9 mouse cellular contexts compared by ENCODE assay signal in genomic region chr19:46530449-46530990, GRCm38 (mm10). TPM values are rescaled to one million over a fixed set of nuclear protein-coding genes. Genes with fewer than 3 reads are reported as not detected.
DNase-seq lines count a peak whose midpoint lies in the region; ATAC-seq and TF ChIP-seq lines count a peak whose summit lies in the region.
"Had no signal": no experiment of that assay in that cellular context is flagged by ENCODE, and none has a peak within 500 bp of the region (broad histone marks: within the 10 kb centered on the region; RNA-seq: fewer than 3 reads in every experiment).

No protein-coding gene starts in this region.

- peak overlapping the region; percentile 61 for H3K9ac ChIP-seq in heart, embryonic 12.5 days
- H3K9ac ChIP-seq in hindbrain, embryonic 13.5 days: peak overlapping the region; percentile 71
- peak overlapping the region; percentile 45; the same call in 1 of the 2 replicates for H3K9ac ChIP-seq in midbrain, embryonic 12.5 days (replicated peaks)

- H3K4me1 ChIP-seq in heart, embryonic 12.5 days (replicated peaks): peaks cover 86% of the 10 kb centered on the region
- peaks cover 6% of the 10 kb centered on the region for H3K4me1 ChIP-seq in cortical plate, adult 2 months (ENCODE audit: control insufficient read depth, insufficient read depth, low read length)
- peaks cover 95% of the 10 kb centered on the region for H3K4me1 ChIP-seq in hindbrain, embryonic 13.5 days (replicated peaks)
- peaks cover 87% of the 10 kb centered on the region for H3K4me1 ChIP-seq in midbrain, embryonic 12.5 days

- no peak for ATAC-seq in heart, embryonic 12.5 days (ENCODE audit: insufficient number of reproducible peaks, low FRiP score)
- no peak for ATAC-seq in hindbrain, embryonic 13.5 days (ENCODE audit: low FRiP score)
- no peak for ATAC-seq in midbrain, embryonic 12.5 days (ENCODE audit: low FRiP score, low read depth)
- no peak for ATAC-seq in inflammation-experienced regulatory T-cells, adult 6 months

- H3K27ac ChIP-seq in heart, embryonic 12.5 days (ENCODE audit: poor library complexity, severe bottlenecking): peak overlapping the region; percentile 95
- peak overlapping the region; percentile 21; the same call in 1 of the 2 replicates for H3K27ac ChIP-seq in cortical plate, adult 2 months (ENCODE audit: insufficient read depth, low read length)
- peak overlapping the region; percentile 93 for H3K27ac ChIP-seq in hindbrain, embryonic 13.5 days
- peak overlapping the region; percentile 91 for H3K27ac ChIP-seq in midbrain, embryonic 12.5 days (replicated peaks)

- no peak overlapping the region for H3K4me3 ChIP-seq in heart, embryonic 12.5 days
- no peak overlapping the region for H3K4me3 ChIP-seq in cortical plate, adult 2 months (ENCODE audit: insufficient read depth, low read length)
- no peak overlapping the region for H3K4me3 ChIP-seq in hindbrain, embryonic 13.5 days
- no peak overlapping the region for H3K4me3 ChIP-seq in midbrain, embryonic 12.5 days

- intact Hi-C loops in heart, postnatal 25 days (cut with DNase I): loop anchor here (10.0 kb wide), 1 partner anchor 136 kb away; the partner anchor contains the start of genes Actr1a and Sufu

- 0 out of 2 replicates have a peak, but pooled peaks cover 4% of the 10 kb centered on the region for H3K36me3 ChIP-seq in heart, embryonic 12.5 days
- no peaks in the 10 kb centered on the region; the same call in 1 of the 2 replicates for H3K36me3 ChIP-seq in hindbrain, embryonic 13.5 days
- no peaks in the 10 kb centered on the region for H3K36me3 ChIP-seq in midbrain, embryonic 12.5 days
- H3K36me3 ChIP-seq: G1E had no signal

- DNase-seq in heart, postnatal 25 days (ENCODE audit: low spot score): no peak
- no peak for DNase-seq in right cerebral cortex, postnatal 4 days
- no peak for DNase-seq in frontal cortex, adult 2 months (ENCODE audit: extremely low spot score in 1 of 2, low spot score in 1 of 2)

- 13% methylated on average over 8 of the region's 8 CpGs for WGBS in heart, embryonic 12.5 days
- 7% methylated on average over 8 of the region's 8 CpGs for WGBS in hindbrain, embryonic 13.5 days
- 3% methylated on average over 8 of the region's 8 CpGs for WGBS in midbrain, embryonic 12.5 days

- no peak for TF ChIP-seq CTCF in cortical plate, adult 2 months (IDR thresholded peaks at IDR 0.05; ENCODE audit: extremely low read depth, insufficient read depth, low read length)

- H3K9me3 ChIP-seq in heart, embryonic 12.5 days (replicated peaks): no peaks in the 10 kb centered on the region
- no peaks in the 10 kb centered on the region for H3K9me3 ChIP-seq in hindbrain, embryonic 13.5 days
- no peaks in the 10 kb centered on the region for H3K9me3 ChIP-seq in midbrain, embryonic 12.5 days
- H3K9me3 ChIP-seq: G1E had no signal

- no peak for TF ChIP-seq POLR2A in cortical plate, adult 2 months (IDR thresholded peaks at IDR 0.05; ENCODE audit: extremely low read depth, insufficient read depth, low read length)

- H3K4me2 ChIP-seq in heart, embryonic 12.5 days: peak overlapping the region; percentile 37
- H3K4me2 ChIP-seq in hindbrain, embryonic 13.5 days: peak overlapping the region; percentile 30; the same call in 1 of the 2 replicates
- H3K4me2 ChIP-seq in midbrain, embryonic 12.5 days (replicated peaks): peak overlapping the region; percentile 56

- H3K27me3 ChIP-seq in heart, embryonic 12.5 days (replicated peaks): no peaks in the 10 kb centered on the region
- no peaks in the 10 kb centered on the region for H3K27me3 ChIP-seq in hindbrain, embryonic 13.5 days
- no peaks in the 10 kb centered on the region for H3K27me3 ChIP-seq in midbrain, embryonic 12.5 days

RNA-seq across cellular contexts. Expression of gene Trim8, which starts 29.0 kb away (rescaled TPM):
- polyA plus RNA-seq in heart, embryonic 12.5 days (2016; fragmentation: Nextera tagmentation; extraction: Ambion mirVana): 24.1 and 24.2 TPM in 2 replicates
- 10 to 100 TPM; 37.3 to 40.6 TPM for total RNA-seq in heart, postnatal 25 days (2021)
- 44.7 and 47.1 TPM in 2 replicates for polyA plus RNA-seq in cortical plate, adult 2 months (2012; rRNA removed)
- 29.7 and 31.6 TPM in 2 replicates for polyA plus RNA-seq in hindbrain, embryonic 13.5 days (2015; fragmentation: Nextera tagmentation; extraction: Ambion mirVana)
- 38.5 and 53.9 TPM in 2 replicates for polyA plus RNA-seq in midbrain, embryonic 12.5 days (2016; fragmentation: Nextera tagmentation; extraction: Ambion mirVana)
- 10 to 100 TPM; 24.1 to 26.3 (median 25.9) TPM for polyA plus RNA-seq in inflammation-experienced regulatory T-cells, adult 6 months (2017; shearing (Covaris generic))
- polyA plus RNA-seq in frontal cortex, adult 2 months (2012; rRNA removed): 58.6 and 60.6 TPM in 2 replicates

RNA-seq across cellular contexts. Expression of gene Arl3, which starts 42.5 kb away (rescaled TPM):
- 88.2 and 94.4 TPM in 2 replicates for polyA plus RNA-seq in heart, embryonic 12.5 days (2016; fragmentation: Nextera tagmentation; extraction: Ambion mirVana)
- 10 to 100 TPM; 33.2 to 37.0 TPM for total RNA-seq in heart, postnatal 25 days (2021)
- polyA plus RNA-seq in cortical plate, adult 2 months (2012; rRNA removed): 213 and 216 TPM in 2 replicates
- 212 and 220 TPM in 2 replicates for polyA plus RNA-seq in hindbrain, embryonic 13.5 days (2015; fragmentation: Nextera tagmentation; extraction: Ambion mirVana)
- polyA plus RNA-seq in midbrain, embryonic 12.5 days (2016; fragmentation: Nextera tagmentation; extraction: Ambion mirVana): 201 and 208 TPM in 2 replicates
- polyA plus RNA-seq in inflammation-experienced regulatory T-cells, adult 6 months (2017; shearing (Covaris generic)): 10 to 100 TPM; 25.9 to 27.1 (median 26.8) TPM
- polyA plus RNA-seq in frontal cortex, adult 2 months (2012; rRNA removed): 249 and 253 TPM in 2 replicates

RNA-seq across cellular contexts. Expression of gene Sfxn2, which starts 42.6 kb away (rescaled TPM):
- 8.1 and 8.9 TPM in 2 replicates for polyA plus RNA-seq in heart, embryonic 12.5 days (2016; fragmentation: Nextera tagmentation; extraction: Ambion mirVana)
- total RNA-seq in heart, postnatal 25 days (2021): 1 to 10 TPM; 3.1 to 4.2 TPM
- polyA plus RNA-seq in cortical plate, adult 2 months (2012; rRNA removed): 5.1 and 5.5 TPM in 2 replicates
- polyA plus RNA-seq in hindbrain, embryonic 13.5 days (2015; fragmentation: Nextera tagmentation; extraction: Ambion mirVana): 10.3 and 12.6 TPM in 2 replicates
- 11.9 and 14.2 TPM in 2 replicates for polyA plus RNA-seq in midbrain, embryonic 12.5 days (2016; fragmentation: Nextera tagmentation; extraction: Ambion mirVana)
- 1 to 10 TPM; 3.8 to 9.2 (median 8.7) TPM for polyA plus RNA-seq in inflammation-experienced regulatory T-cells, adult 6 months (2017; shearing (Covaris generic))
- 6.0 and 7.5 TPM in 2 replicates for polyA plus RNA-seq in frontal cortex, adult 2 months (2012; rRNA removed)

Comparison
In these comparisons a context has a peak if more than half of its experiments do, and no peak if none do; other contexts are left out.
1. H3K27ac ChIP-seq: peak in every context shown above with its lines; median percentile 95 in heart, embryonic 12.5 days; 93 in hindbrain, embryonic 13.5 days; 91 in midbrain, embryonic 12.5 days; 21 in cortical plate, adult 2 months.